Mouse (Mus musculus): Measurements from ENCODE around the gene Esam. TPM values are rescaled to one million over a fixed set of nuclear protein-coding genes. Genes with fewer than 3 reads are reported as not detected.

The Esam gene
- polyA plus RNA-seq, 2 experiments = 34.7 to 44.1 TPM

- Histone ChIP-seq H3K4me3 (replicated peaks; ENCODE audit: low read length) (peak overlapping the region; percentile 99), H3K27me3 (ENCODE audit: control insufficient read depth, insufficient read depth, low read length) (no peaks in the 10 kb centered on the region), H3K27ac (replicated peaks; ENCODE audit: low read depth, low read length) (peak overlapping the region; percentile 99), H3K9me3 (ENCODE audit: control insufficient read depth, low read length) (no peaks in the 10 kb centered on the region), H3K36me3 (ENCODE audit: control insufficient read depth, insufficient read depth, low read length) (no peaks in the 10 kb centered on the region; the same call in 1 of the 2 replicates), H3K4me2 (replicated peaks; ENCODE audit: low read depth, low read length, severe bottlenecking) (peak overlapping the region; percentile 87), H3K4me1 (ENCODE audit: control insufficient read depth, insufficient read depth, low read length) (peaks cover 13% of the 10 kb centered on the region), H3K9ac (ENCODE audit: low read depth, low read length, severe bottlenecking) (peak overlapping the region; percentile 94)
- ATAC-seq (ENCODE audit: low FRiP score, low read depth) = peak; percentile 54
- peak; percentile 68 for DNase-seq (ENCODE audit: low spot score)
- WGBS = 0% methylated on average over 37 of the region's 75 CpGs
- no peak for TF ChIP-seq POLR2A (IDR thresholded peaks at IDR 0.05; ENCODE audit: borderline replicate concordance, extremely low read depth, insufficient read depth, insufficient read length)
Measured at GRCm38 (mm10) chr9:37489446-37490120, 38.3 kb upstream of the Esam start.

- DNase-seq (ENCODE audit: low spot score) (no peak), ATAC-seq (ENCODE audit: low FRiP score, low read depth) (no peak)
- Histone ChIP-seq H3K4me3 (replicated peaks; ENCODE audit: low read length) (no peak overlapping the region), H3K36me3 (ENCODE audit: control insufficient read depth, insufficient read depth, low read length) (peaks cover 3% of the 10 kb centered on the region; the same call in 1 of the 2 replicates), H3K9ac (ENCODE audit: low read depth, low read length, severe bottlenecking) (no peak overlapping the region), H3K9me3 (ENCODE audit: control insufficient read depth, low read length) (no peaks in the 10 kb centered on the region), H3K4me2 (replicated peaks; ENCODE audit: low read depth, low read length, severe bottlenecking) (no peak overlapping the region), H3K27me3 (ENCODE audit: control insufficient read depth, insufficient read depth, low read length) (no peaks in the 10 kb centered on the region), H3K4me1 (ENCODE audit: control insufficient read depth, insufficient read depth, low read length) (no peaks in the 10 kb centered on the region), H3K27ac (replicated peaks; ENCODE audit: low read depth, low read length) (no peak overlapping the region)
- TF ChIP-seq POLR2A (IDR thresholded peaks at IDR 0.05; ENCODE audit: borderline replicate concordance, extremely low read depth, insufficient read depth, insufficient read length) = no peak
- whole genome bisulfite sequencing = 41% methylated on average over 3 of the region's 3 CpGs
Measured at GRCm38 (mm10) chr9:37495761-37496160, 32.1 kb upstream of the Esam start.

GRCm38 (mm10) chr9:37496325-37496724 is 31.6 kb upstream of the Esam start:
- ATAC-seq (ENCODE audit: low FRiP score, low read depth) = no peak
- H3K4me1 ChIP-seq (ENCODE audit: control insufficient read depth, insufficient read depth, low read length) = no peaks in the 10 kb centered on the region
- H3K9me3 ChIP-seq (ENCODE audit: control insufficient read depth, low read length) = no peaks in the 10 kb centered on the region
- no peak for TF ChIP-seq POLR2A (IDR thresholded peaks at IDR 0.05; ENCODE audit: borderline replicate concordance, extremely low read depth, insufficient read depth, insufficient read length)
- no peak overlapping the region for H3K27ac ChIP-seq (replicated peaks; ENCODE audit: low read depth, low read length)
- H3K36me3 ChIP-seq (ENCODE audit: control insufficient read depth, insufficient read depth, low read length) = peaks cover 3% of the 10 kb centered on the region; the same call in 1 of the 2 replicates
- H3K27me3 ChIP-seq (ENCODE audit: control insufficient read depth, insufficient read depth, low read length) = no peaks in the 10 kb centered on the region
- DNase-seq (ENCODE audit: low spot score) = no peak
- no peak overlapping the region for H3K9ac ChIP-seq (ENCODE audit: low read depth, low read length, severe bottlenecking)
- H3K4me3 ChIP-seq (replicated peaks; ENCODE audit: low read length) = no peak overlapping the region
- no peak overlapping the region for H3K4me2 ChIP-seq (replicated peaks; ENCODE audit: low read depth, low read length, severe bottlenecking)

DNA sequence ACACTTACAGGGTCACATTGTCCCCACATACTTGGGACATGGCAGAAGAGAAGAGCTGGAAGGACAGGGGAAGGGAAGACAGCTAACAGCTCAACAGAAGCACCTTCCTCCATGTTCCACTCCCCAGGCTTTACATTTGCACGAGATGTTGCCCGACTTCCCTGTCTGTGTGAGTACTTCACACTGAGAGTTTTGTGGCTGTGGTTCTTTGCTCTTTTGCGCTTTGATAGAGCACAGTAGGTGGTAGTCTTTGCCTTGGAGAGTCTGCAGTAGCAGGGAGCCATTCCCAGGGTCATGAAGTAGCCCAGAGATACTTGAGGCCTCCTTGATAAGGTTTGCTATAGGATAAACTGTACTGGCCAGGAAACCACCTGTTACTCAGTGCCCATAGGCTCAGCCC is 27.7 kb upstream of the Esam start:
- no peak for ATAC-seq (ENCODE audit: low FRiP score, low read depth)
- no peak for DNase-seq (ENCODE audit: low spot score)
- Histone ChIP-seq H3K36me3 (ENCODE audit: control insufficient read depth, insufficient read depth, low read length) (0 out of 2 replicates have a peak, but pooled peaks cover 3% of the 10 kb centered on the region), H3K9ac (ENCODE audit: low read depth, low read length, severe bottlenecking) (no peak overlapping the region), H3K4me1 (ENCODE audit: control insufficient read depth, insufficient read depth, low read length) (no peaks in the 10 kb centered on the region), H3K4me3 (replicated peaks; ENCODE audit: low read length) (no peak overlapping the region), H3K9me3 (ENCODE audit: control insufficient read depth, low read length) (no peaks in the 10 kb centered on the region), H3K27ac (replicated peaks; ENCODE audit: low read depth, low read length) (no peak overlapping the region), H3K4me2 (replicated peaks; ENCODE audit: low read depth, low read length, severe bottlenecking) (no peak overlapping the region), H3K27me3 (ENCODE audit: control insufficient read depth, insufficient read depth, low read length) (no peaks in the 10 kb centered on the region)
- 84% methylated on average over 3 of the region's 3 CpGs for WGBS
- TF ChIP-seq POLR2A (IDR thresholded peaks at IDR 0.05; ENCODE audit: borderline replicate concordance, extremely low read depth, insufficient read depth, insufficient read length) = no peak

DNA sequence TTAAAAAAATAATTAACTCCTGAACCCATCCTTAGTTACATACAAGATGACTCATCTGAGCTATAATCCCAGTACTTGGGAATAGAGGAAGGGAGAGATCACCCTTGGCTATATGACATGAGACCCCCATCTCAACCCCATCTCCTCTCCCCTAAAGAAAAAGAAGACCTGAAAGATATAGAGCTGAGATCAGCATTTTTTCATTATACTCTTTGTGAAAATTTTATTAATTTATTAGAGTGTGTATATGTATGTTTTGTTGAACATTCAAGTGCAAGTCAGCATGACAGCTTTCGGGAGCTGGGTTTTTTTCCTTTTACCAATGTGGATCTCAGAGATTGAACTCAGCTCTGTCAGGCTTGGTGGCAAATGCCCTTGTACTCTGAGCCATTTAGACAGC is 26.7 kb upstream of the Esam start:
- Histone ChIP-seq H3K9me3 (ENCODE audit: control insufficient read depth, low read length) (no peaks in the 10 kb centered on the region), H3K4me3 (replicated peaks; ENCODE audit: low read length) (no peak overlapping the region), H3K36me3 (ENCODE audit: control insufficient read depth, insufficient read depth, low read length) (0 out of 2 replicates have a peak, but pooled peaks cover 3% of the 10 kb centered on the region), H3K9ac (ENCODE audit: low read depth, low read length, severe bottlenecking) (no peak overlapping the region), H3K4me2 (replicated peaks; ENCODE audit: low read depth, low read length, severe bottlenecking) (no peak overlapping the region), H3K4me1 (ENCODE audit: control insufficient read depth, insufficient read depth, low read length) (no peaks in the 10 kb centered on the region), H3K27ac (replicated peaks; ENCODE audit: low read depth, low read length) (no peak overlapping the region), H3K27me3 (ENCODE audit: control insufficient read depth, insufficient read depth, low read length) (no peaks in the 10 kb centered on the region)
- TF ChIP-seq POLR2A (IDR thresholded peaks at IDR 0.05; ENCODE audit: borderline replicate concordance, extremely low read depth, insufficient read depth, insufficient read length) = no peak
- no peak for ATAC-seq (ENCODE audit: low FRiP score, low read depth)
- 96% methylated on average over 1 of the region's 1 CpGs for WGBS
- DNase-seq (ENCODE audit: low spot score) = no peak
